Comparison of ENCODE assay signal across 8 mouse cellular contexts in the genomic region with DNA sequence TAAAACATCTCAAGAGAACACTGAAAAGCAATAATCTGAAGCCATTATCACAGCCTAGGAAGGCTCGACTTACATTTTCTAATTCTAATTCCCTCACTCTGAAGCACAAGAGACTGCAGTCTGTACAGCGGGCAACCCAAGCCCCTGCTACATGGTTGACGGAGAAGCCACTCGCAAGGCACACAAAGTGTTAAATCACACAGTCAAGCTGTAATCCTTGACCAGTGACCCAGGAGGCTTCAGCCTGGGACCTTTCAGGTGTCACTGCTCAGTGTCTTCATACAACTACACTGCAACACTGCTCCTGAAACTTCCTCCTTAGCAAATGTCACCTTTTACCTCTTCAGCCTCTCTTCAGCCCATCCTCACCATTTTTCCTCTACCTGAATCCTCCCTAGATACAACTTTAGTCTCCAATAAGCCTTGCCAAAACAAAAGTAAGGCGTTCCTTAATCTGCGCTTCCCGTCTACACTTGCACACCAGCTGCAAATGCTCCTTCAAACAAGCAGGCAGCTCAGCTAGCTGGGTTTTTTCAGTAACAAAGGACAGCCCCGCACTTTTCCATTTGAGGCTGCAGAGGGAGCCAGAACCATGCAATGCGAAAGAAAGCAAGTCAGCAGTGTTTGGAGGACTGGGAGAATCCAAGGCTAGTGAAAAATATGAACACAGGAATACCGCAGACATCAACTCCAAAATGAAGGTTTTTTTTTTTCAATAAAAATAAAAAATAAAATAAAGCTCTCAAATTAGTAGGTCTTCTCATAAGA.
DNase-seq lines count a peak whose midpoint lies in the region; ATAC-seq and TF ChIP-seq lines count a peak whose summit lies in the region.

No protein-coding gene starts in this region.

- 27% methylated on average over 10 of the region's 10 CpGs for WGBS in forebrain, embryonic 16.5 days
- 48% methylated on average over 10 of the region's 10 CpGs for WGBS in liver, postnatal 0 days (ENCODE audit: insufficient replicate concordance)

- 0 out of 2 replicates have a peak overlapping the region, but pooled peaks have one; percentile 12 for H3K27ac ChIP-seq in forebrain, embryonic 16.5 days (ENCODE audit: low read length)
- no peak overlapping the region for H3K27ac ChIP-seq in liver, postnatal 0 days (ENCODE audit: low read depth)

- H3K4me1 ChIP-seq in forebrain, embryonic 16.5 days (replicated peaks; ENCODE audit: control insufficient read depth, insufficient read depth, low read length): peaks cover 29% of the 10 kb centered on the region
- H3K4me1 ChIP-seq in liver, postnatal 0 days (ENCODE audit: insufficient read depth): peaks cover 3% of the 10 kb centered on the region; the same call in 1 of the 2 replicates

- H3K4me3 ChIP-seq in forebrain, embryonic 16.5 days (replicated peaks; ENCODE audit: low read length): no peak overlapping the region
- H3K4me3 ChIP-seq in liver, postnatal 0 days (ENCODE audit: low read depth, low read length): no peak overlapping the region

- peak; percentile 76 for ATAC-seq in forebrain, embryonic 16.5 days
- peak; percentile 38; the same call in 1 of the 2 replicates for ATAC-seq in liver, postnatal 0 days
- ATAC-seq in megakaryocyte, adult 5-6 weeks (ENCODE audit: poor library complexity, severe bottlenecking): no peak

- intact Hi-C loops in heart, postnatal 25 days (cut with DNase I): loop anchor here (5.0 to 10.0 kb wide), 5 partner anchors 313 to 1773 kb away; a partner anchor contains a TSS

- no peaks in the 10 kb centered on the region for H3K36me3 ChIP-seq in forebrain, embryonic 16.5 days (ENCODE audit: control insufficient read depth, insufficient read depth)
- no peaks in the 10 kb centered on the region for H3K36me3 ChIP-seq in liver, postnatal 0 days (replicated peaks; ENCODE audit: insufficient read depth, low read length)

- no peaks in the 10 kb centered on the region for H3K9me3 ChIP-seq in forebrain, embryonic 16.5 days (ENCODE audit: control insufficient read depth, low read length)
- no peaks in the 10 kb centered on the region for H3K9me3 ChIP-seq in liver, postnatal 0 days (ENCODE audit: low read length)

- H3K9ac ChIP-seq in forebrain, embryonic 16.5 days (replicated peaks; ENCODE audit: low read depth, low read length): 0 out of 2 replicates have a peak overlapping the region, but pooled peaks have one; percentile 32
- no peak overlapping the region for H3K9ac ChIP-seq in liver, postnatal 0 days (replicated peaks)

- 0 out of 2 replicates have a peak overlapping the region, but pooled peaks have one; percentile 2 for H3K4me2 ChIP-seq in forebrain, embryonic 16.5 days (ENCODE audit: low read length)
- H3K4me2 ChIP-seq in liver, postnatal 0 days (ENCODE audit: low read depth, low read length): no peak overlapping the region

- H3K27me3 ChIP-seq in forebrain, embryonic 16.5 days (replicated peaks; ENCODE audit: control insufficient read depth, insufficient read depth, low read length): no peaks in the 10 kb centered on the region
- no peaks in the 10 kb centered on the region for H3K27me3 ChIP-seq in liver, postnatal 0 days (ENCODE audit: insufficient read depth, low read length)

- TF ChIP-seq CTCF in liver, postnatal 0 days (IDR thresholded peaks at IDR 0.05; ENCODE audit: low read depth): peak; percentile 85

- peak; percentile 50 for DNase-seq in MN1 (ENCODE audit: low spot score)
- peak; percentile 65 to 72 for DNase-seq in cerebellum, adult 18-20 months
- peak; percentile 37 for DNase-seq in heart, postnatal 25 days (ENCODE audit: low spot score)
- DNase-seq in kidney, postnatal 4 days: peak; percentile 72 to 80
- DNase-seq in liver, postnatal 0 days: peak; percentile 47
- DNase-seq in ovary, postnatal 10 days (ENCODE audit: low spot score): peak; percentile 14

- TF ChIP-seq EP300 in liver, postnatal 0 days (IDR thresholded peaks at IDR 0.05; ENCODE audit: low read depth): no peak

Comparison
In these comparisons a context has a peak if more than half of its experiments do, and no peak if none do; other contexts are left out.
1. DNase-seq: peak in every context shown above with its lines; median percentile 76 in kidney, postnatal 4 days; 68 in cerebellum, adult 18-20 months; 50 in MN1; 47 in liver, postnatal 0 days; 37 in heart, postnatal 25 days; 14 in ovary, postnatal 10 days.